Mouse (Mus musculus): ENCODE measurements around the gene Vil1. TPM values are rescaled to one million over a fixed set of nuclear protein-coding genes. Genes with fewer than 3 reads are reported as not detected.
A peak's percentile ranks its signal among the peaks of the same experiment; 100 is the strongest.

Gene Vil1
- total RNA-seq, 1 experiment = 1.2 TPM

DNA sequence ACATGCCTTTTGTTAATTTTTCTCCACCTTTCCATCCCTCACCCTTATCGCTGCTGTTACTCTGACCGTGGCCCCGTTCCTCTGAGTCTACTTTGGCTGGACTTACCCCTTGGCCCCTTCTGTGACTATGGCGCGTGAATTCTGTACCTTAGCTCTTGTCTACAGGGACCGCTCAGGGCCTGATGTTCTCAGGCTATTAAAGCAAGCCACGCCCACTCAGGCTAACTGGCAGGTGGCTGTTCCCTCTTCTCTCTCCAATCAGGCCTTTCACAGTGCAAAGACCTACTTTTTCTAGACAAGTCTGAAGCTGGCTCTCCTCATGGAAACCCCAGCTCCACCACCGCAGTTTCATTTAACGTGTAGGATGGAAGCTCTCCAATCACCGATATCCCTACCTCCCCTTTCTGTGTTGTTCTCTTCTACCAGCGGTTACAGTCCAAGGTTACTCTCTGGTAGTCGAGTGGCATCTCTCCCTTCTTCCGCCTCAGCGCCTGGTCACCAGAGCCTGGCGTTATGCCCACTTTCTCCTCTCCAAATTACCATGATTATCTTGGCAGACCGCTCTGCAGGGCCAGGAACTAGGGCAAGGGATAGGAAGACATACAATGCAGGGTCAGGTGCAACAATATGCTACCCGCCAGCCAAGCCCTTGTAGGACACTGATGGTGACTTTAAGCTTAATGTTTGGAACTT, 9.7 kb downstream of the Vil1 start:
- Histone ChIP-seq H3K36me3 (ENCODE audit: control insufficient read depth, insufficient read depth, low read length, poor library complexity, severe bottlenecking) (no peaks in the 10 kb centered on the region), H3K27ac (ENCODE audit: insufficient read depth, low read depth, low read length, poor library complexity, severe bottlenecking) (no peak overlapping the region), H3K9me3 (ENCODE audit: control insufficient read depth, insufficient read depth, low read depth, low read length) (no peaks in the 10 kb centered on the region), H3K4me3 (ENCODE audit: insufficient read depth in 1 of 2, low read depth in 1 of 2, low read length in 2 of 2, poor library complexity in 1 of 2, severe bottlenecking in 1 of 2) (peak overlapping the region in 1 of 2 experiments; percentile 34; a peak in 3 of 4 replicates), H3K4me1 (ENCODE audit: control insufficient read depth in 2 of 2, insufficient read depth in 2 of 2, low read length in 2 of 2, poor library complexity in 1 of 2) (peaks cover 5 to 15% of the 10 kb centered on the region in 2 experiments; a peak in 1 of 4 replicates), H3K9ac (ENCODE audit: insufficient read depth, low read depth, low read length, poor library complexity, severe bottlenecking) (no peak overlapping the region)
- no peak for TF ChIP-seq HCFC1 (IDR thresholded peaks at IDR 0.05; ENCODE audit: borderline replicate concordance, insufficient read depth, low read length)
- TF ChIP-seq MAFK (IDR thresholded peaks at IDR 0.05; ENCODE audit: insufficient read depth, low read depth, low read length) = no peak
- TF ChIP-seq ZNF384 (IDR thresholded peaks at IDR 0.05; ENCODE audit: low read depth, low read length) = no peak
- no peak for TF ChIP-seq CHD2 (IDR thresholded peaks at IDR 0.05; ENCODE audit: low read depth, low read length)
- TF ChIP-seq ZC3H11A (IDR thresholded peaks at IDR 0.05; ENCODE audit: borderline replicate concordance, low read depth, low read length) = no peak
- DNase-seq (ENCODE audit: low read depth, low spot score) = no peak
- in situ Hi-C loops (cut with MboI; ENCODE audit: low sequenced_read_pairs in 2 of 2, unreplicated experiment in 2 of 2) = no loop called here

- DNase-seq (ENCODE audit: low read depth, low spot score) = no peak
- in situ Hi-C loops (cut with MboI; ENCODE audit: low sequenced_read_pairs in 2 of 2, unreplicated experiment in 2 of 2) = no loop called here
- H3K27ac ChIP-seq (ENCODE audit: insufficient read depth, low read depth, low read length, poor library complexity, severe bottlenecking) = no peak overlapping the region; the same call in 1 of the 2 replicates
- H3K4me1 ChIP-seq (ENCODE audit: control insufficient read depth in 2 of 2, insufficient read depth in 2 of 2, low read length in 2 of 2, poor library complexity in 1 of 2) = peaks cover 5 to 15% of the 10 kb centered on the region in 2 experiments; a peak in 1 of 4 replicates
- no peaks in the 10 kb centered on the region for H3K9me3 ChIP-seq (ENCODE audit: control insufficient read depth, insufficient read depth, low read depth, low read length)
- no peak overlapping the region for H3K9ac ChIP-seq (ENCODE audit: insufficient read depth, low read depth, low read length, poor library complexity, severe bottlenecking)
- TF ChIP-seq HCFC1 (IDR thresholded peaks at IDR 0.05; ENCODE audit: borderline replicate concordance, insufficient read depth, low read length) (no peak), CHD2 (IDR thresholded peaks at IDR 0.05; ENCODE audit: low read depth, low read length) (no peak), ZNF384 (IDR thresholded peaks at IDR 0.05; ENCODE audit: low read depth, low read length) (no peak), MAFK (IDR thresholded peaks at IDR 0.05; ENCODE audit: insufficient read depth, low read depth, low read length) (no peak), ZC3H11A (IDR thresholded peaks at IDR 0.05; ENCODE audit: borderline replicate concordance, low read depth, low read length) (no peak)
- peak overlapping the region in 1 of 2 experiments; percentile 34; a peak in 3 of 4 replicates for H3K4me3 ChIP-seq (ENCODE audit: insufficient read depth in 1 of 2, low read depth in 1 of 2, low read length in 2 of 2, poor library complexity in 1 of 2, severe bottlenecking in 1 of 2)
- H3K36me3 ChIP-seq (ENCODE audit: control insufficient read depth, insufficient read depth, low read length, poor library complexity, severe bottlenecking) = no peaks in the 10 kb centered on the region
Measured at GRCm38 (mm10) chr1:74419440-74419794, 10.2 kb downstream of the Vil1 start.

DNA sequence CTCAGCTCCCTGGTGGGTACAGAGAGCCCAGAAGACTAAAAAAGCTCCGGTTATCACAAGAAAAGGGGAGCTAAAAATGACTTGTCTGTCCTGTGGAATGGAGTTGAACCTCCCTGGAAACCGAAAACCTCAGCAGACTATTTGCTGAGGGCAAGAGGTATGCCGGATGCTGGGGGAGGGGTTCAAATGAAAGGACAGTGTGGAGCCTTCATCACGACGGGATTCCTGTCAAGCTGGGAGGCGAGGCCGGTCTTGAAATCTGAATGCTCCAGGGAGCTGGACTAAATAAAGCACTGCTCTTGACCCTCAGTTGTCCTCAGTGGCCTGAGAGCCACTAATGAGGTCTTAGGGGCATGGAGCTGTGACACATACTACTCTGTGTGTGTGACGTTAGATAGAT, 14.0 kb downstream of the Vil1 start:
- Histone ChIP-seq H3K4me3 (ENCODE audit: insufficient read depth in 1 of 2, low read depth in 1 of 2, low read length in 2 of 2, poor library complexity in 1 of 2, severe bottlenecking in 1 of 2) (no peak overlapping the region), H3K27ac (ENCODE audit: insufficient read depth, low read depth, low read length, poor library complexity, severe bottlenecking) (no peak overlapping the region)

DNA sequence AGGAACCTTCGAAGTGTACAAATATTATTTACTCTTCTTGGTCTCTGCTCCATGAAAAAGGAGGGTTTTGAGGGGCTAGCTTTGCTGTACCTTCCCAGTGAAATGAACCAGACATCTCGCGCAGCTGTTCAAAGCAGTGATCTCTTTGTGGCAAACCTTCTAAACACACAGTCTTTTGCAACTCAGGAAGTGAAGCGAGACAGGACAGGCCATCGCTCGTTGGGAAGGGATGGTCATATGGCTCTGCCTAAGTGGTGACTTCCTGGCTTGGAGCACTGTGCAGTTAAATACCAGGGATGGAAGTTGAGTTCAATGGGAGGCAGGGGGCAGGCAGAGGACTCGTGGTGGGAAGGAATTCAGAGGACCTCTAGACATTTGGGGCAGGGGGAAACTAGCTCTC, 16.7 kb downstream of the Vil1 start:
- Histone ChIP-seq H3K4me1 (ENCODE audit: control insufficient read depth in 2 of 2, insufficient read depth in 2 of 2, low read length in 2 of 2, poor library complexity in 1 of 2) (peaks cover 0 to 2% of the 10 kb centered on the region in 2 experiments; a peak in 1 of 4 replicates), H3K9ac (ENCODE audit: insufficient read depth, low read depth, low read length, poor library complexity, severe bottlenecking) (no peak overlapping the region), H3K4me3 (ENCODE audit: insufficient read depth in 1 of 2, low read depth in 1 of 2, low read length in 2 of 2, poor library complexity in 1 of 2, severe bottlenecking in 1 of 2) (no peak overlapping the region), H3K27ac (ENCODE audit: insufficient read depth, low read depth, low read length, poor library complexity, severe bottlenecking) (no peak overlapping the region), H3K36me3 (ENCODE audit: control insufficient read depth, insufficient read depth, low read length, poor library complexity, severe bottlenecking) (no peaks in the 10 kb centered on the region), H3K9me3 (ENCODE audit: control insufficient read depth, insufficient read depth, low read depth, low read length) (no peaks in the 10 kb centered on the region)
- TF ChIP-seq ZNF384 (IDR thresholded peaks at IDR 0.05; ENCODE audit: low read depth, low read length) = no peak
- no peak for TF ChIP-seq ZC3H11A (IDR thresholded peaks at IDR 0.05; ENCODE audit: borderline replicate concordance, low read depth, low read length)
- no peak for TF ChIP-seq MAFK (IDR thresholded peaks at IDR 0.05; ENCODE audit: insufficient read depth, low read depth, low read length)
- TF ChIP-seq HCFC1 (IDR thresholded peaks at IDR 0.05; ENCODE audit: borderline replicate concordance, insufficient read depth, low read length) = no peak
- no peak for TF ChIP-seq CHD2 (IDR thresholded peaks at IDR 0.05; ENCODE audit: low read depth, low read length)
- in situ Hi-C loops (cut with MboI; ENCODE audit: low sequenced_read_pairs in 2 of 2, unreplicated experiment in 2 of 2) = no loop called here
- DNase-seq (ENCODE audit: low read depth, low spot score) = no peak

More for the DNA sequence above, 14.0 kb downstream of the Vil1 start:
- no peaks in the 10 kb centered on the region for H3K9me3 ChIP-seq (ENCODE audit: control insufficient read depth, insufficient read depth, low read depth, low read length)
- no peak for DNase-seq (ENCODE audit: low read depth, low spot score)
- no peak overlapping the region for H3K9ac ChIP-seq (ENCODE audit: insufficient read depth, low read depth, low read length, poor library complexity, severe bottlenecking)
- H3K4me1 ChIP-seq (ENCODE audit: control insufficient read depth in 2 of 2, insufficient read depth in 2 of 2, low read length in 2 of 2, poor library complexity in 1 of 2) = peaks cover 5 to 7% of the 10 kb centered on the region in 2 experiments; a peak in 1 of 4 replicates
- in situ Hi-C loops (cut with MboI; ENCODE audit: low sequenced_read_pairs in 2 of 2, unreplicated experiment in 2 of 2) = no loop called here
- H3K36me3 ChIP-seq (ENCODE audit: control insufficient read depth, insufficient read depth, low read length, poor library complexity, severe bottlenecking) = no peaks in the 10 kb centered on the region
- no peak for TF ChIP-seq HCFC1 (IDR thresholded peaks at IDR 0.05; ENCODE audit: borderline replicate concordance, insufficient read depth, low read length)
- TF ChIP-seq ZC3H11A (IDR thresholded peaks at IDR 0.05; ENCODE audit: borderline replicate concordance, low read depth, low read length) = no peak
- TF ChIP-seq MAFK (IDR thresholded peaks at IDR 0.05; ENCODE audit: insufficient read depth, low read depth, low read length) = no peak

Measured in ES-E14 (cell line).